Mouse (Mus musculus): Measurements from ENCODE around the gene Kcnk3. TPM values are rescaled to one million over a fixed set of nuclear protein-coding genes. Genes with fewer than 3 reads are reported as not detected.

Kcnk3 gene
- polyA plus RNA-seq, 1 experiment from 2014 or later = 0.52 TPM

GRCm38 (mm10) chr5:30571820-30572219 is 16.1 kb upstream of the Kcnk3 start:
- no peaks in the 10 kb centered on the region for H3K4me1 ChIP-seq (replicated peaks)
- no peak overlapping the region for H3K4me3 ChIP-seq
- no peaks in the 10 kb centered on the region for H3K27me3 ChIP-seq (ENCODE audit: insufficient read depth, poor library complexity, severe bottlenecking)
- WGBS = 80% methylated on average over 5 of the region's 5 CpGs
- no peaks in the 10 kb centered on the region for H3K9me3 ChIP-seq
- no peak overlapping the region for H3K27ac ChIP-seq
- no peaks in the 10 kb centered on the region for H3K36me3 ChIP-seq
- DNase-seq (ENCODE audit: low spot score) = no peak

GRCm38 (mm10) chr5:30574367-30574766 is 13.6 kb upstream of the Kcnk3 start:
- WGBS = 90% methylated on average over 8 of the region's 8 CpGs

GRCm38 (mm10) chr5:30576233-30576632 is 11.7 kb upstream of the Kcnk3 start:
- no peak for DNase-seq (ENCODE audit: low spot score)
- 86% methylated on average over 7 of the region's 7 CpGs for WGBS
- no peaks in the 10 kb centered on the region for H3K9me3 ChIP-seq
- no peak overlapping the region for H3K4me3 ChIP-seq
- H3K27ac ChIP-seq = no peak overlapping the region
- no peaks in the 10 kb centered on the region for H3K36me3 ChIP-seq
- H3K27me3 ChIP-seq (ENCODE audit: insufficient read depth, poor library complexity, severe bottlenecking) = no peaks in the 10 kb centered on the region
- 0 out of 2 replicates have a peak, but pooled peaks cover 3% of the 10 kb centered on the region for H3K4me1 ChIP-seq (replicated peaks)

More at GRCm38 (mm10) chr5:30574367-30574766, 13.6 kb upstream of the Kcnk3 start:
- Histone ChIP-seq H3K4me1 (replicated peaks) (no peaks in the 10 kb centered on the region), H3K36me3 (no peaks in the 10 kb centered on the region), H3K27me3 (ENCODE audit: insufficient read depth, poor library complexity, severe bottlenecking) (no peaks in the 10 kb centered on the region), H3K9me3 (no peaks in the 10 kb centered on the region), H3K27ac (no peak overlapping the region), H3K4me3 (no peak overlapping the region)
- DNase-seq (ENCODE audit: low spot score) = no peak

- Histone ChIP-seq H3K27ac (no peak overlapping the region), H3K36me3 (no peaks in the 10 kb centered on the region), H3K4me1 (replicated peaks) (0 out of 2 replicates have a peak, but pooled peaks cover 3% of the 10 kb centered on the region)
Measured at GRCm38 (mm10) chr5:30577251-30577650, 10.7 kb upstream of the Kcnk3 start.

GRCm38 (mm10) chr5:30577654-30578310 is 10.2 kb upstream of the Kcnk3 start:
- 0 out of 2 replicates have a peak, but pooled peaks cover 3% of the 10 kb centered on the region for H3K4me1 ChIP-seq (replicated peaks)
- WGBS = 85% methylated on average over 12 of the region's 12 CpGs
- H3K4me3 ChIP-seq = no peak overlapping the region
- no peaks in the 10 kb centered on the region for H3K9me3 ChIP-seq
- H3K27ac ChIP-seq = no peak overlapping the region
- H3K36me3 ChIP-seq = no peaks in the 10 kb centered on the region
- DNase-seq (ENCODE audit: low spot score) = no peak
- no peaks in the 10 kb centered on the region for H3K27me3 ChIP-seq (ENCODE audit: insufficient read depth, poor library complexity, severe bottlenecking)

More at GRCm38 (mm10) chr5:30577251-30577650, 10.7 kb upstream of the Kcnk3 start:
- no peak for DNase-seq (ENCODE audit: low spot score)
- H3K27me3 ChIP-seq (ENCODE audit: insufficient read depth, poor library complexity, severe bottlenecking) = no peaks in the 10 kb centered on the region
- 80% methylated on average over 9 of the region's 9 CpGs for WGBS
- no peak overlapping the region for H3K4me3 ChIP-seq
- no peaks in the 10 kb centered on the region for H3K9me3 ChIP-seq

GRCm38 (mm10) chr5:30578445-30579080 is 9.4 kb upstream of the Kcnk3 start:
- no peak for DNase-seq (ENCODE audit: low spot score)
- no peaks in the 10 kb centered on the region for H3K36me3 ChIP-seq
- H3K27me3 ChIP-seq (ENCODE audit: insufficient read depth, poor library complexity, severe bottlenecking) = no peaks in the 10 kb centered on the region
- H3K27ac ChIP-seq = no peak overlapping the region
- H3K4me1 ChIP-seq (replicated peaks) = 0 out of 2 replicates have a peak, but pooled peaks cover 3% of the 10 kb centered on the region
- H3K9me3 ChIP-seq = no peaks in the 10 kb centered on the region
- 82% methylated on average over 6 of the region's 6 CpGs for WGBS
- H3K4me3 ChIP-seq = no peak overlapping the region

GRCm38 (mm10) chr5:30580725-30581124 is 7.2 kb upstream of the Kcnk3 start:
- 0 out of 2 replicates have a peak, but pooled peaks cover 3% of the 10 kb centered on the region for H3K4me1 ChIP-seq (replicated peaks)
- H3K4me3 ChIP-seq = no peak overlapping the region
- no peaks in the 10 kb centered on the region for H3K9me3 ChIP-seq
- no peak for DNase-seq (ENCODE audit: low spot score)
- peaks cover 7% of the 10 kb centered on the region; the same call in 1 of the 2 replicates for H3K27me3 ChIP-seq (ENCODE audit: insufficient read depth, poor library complexity, severe bottlenecking)
- H3K36me3 ChIP-seq = no peaks in the 10 kb centered on the region
- H3K27ac ChIP-seq = no peak overlapping the region
- 83% methylated on average over 6 of the region's 6 CpGs for WGBS

GRCm38 (mm10) chr5:30582017-30582416 is 6.0 kb upstream of the Kcnk3 start:
- Histone ChIP-seq H3K36me3 (no peaks in the 10 kb centered on the region), H3K27ac (no peak overlapping the region), H3K4me1 (replicated peaks) (0 out of 2 replicates have a peak, but pooled peaks cover 3% of the 10 kb centered on the region), H3K27me3 (ENCODE audit: insufficient read depth, poor library complexity, severe bottlenecking) (peaks cover 18% of the 10 kb centered on the region), H3K9me3 (no peaks in the 10 kb centered on the region), H3K4me3 (no peak overlapping the region)
- DNase-seq (ENCODE audit: low spot score) = no peak
- WGBS = 89% methylated on average over 5 of the region's 5 CpGs

- Histone ChIP-seq H3K27me3 (ENCODE audit: insufficient read depth, poor library complexity, severe bottlenecking) (peaks cover 64% of the 10 kb centered on the region), H3K4me3 (no peak overlapping the region), H3K9me3 (no peaks in the 10 kb centered on the region), H3K4me1 (replicated peaks) (peaks cover 25% of the 10 kb centered on the region), H3K27ac (no peak overlapping the region), H3K36me3 (no peaks in the 10 kb centered on the region)
- WGBS = 65% methylated on average over 3 of the region's 3 CpGs
- DNase-seq (ENCODE audit: low spot score) = no peak
Measured at GRCm38 (mm10) chr5:30586616-30587015, 1.4 kb upstream of the Kcnk3 start.

GRCm38 (mm10) chr5:30587101-30587500 is 869 bp upstream of the Kcnk3 start:
- Histone ChIP-seq H3K27ac (no peak overlapping the region), H3K27me3 (ENCODE audit: insufficient read depth, poor library complexity, severe bottlenecking) (peaks cover 66% of the 10 kb centered on the region), H3K36me3 (no peaks in the 10 kb centered on the region), H3K4me3 (no peak overlapping the region), H3K4me1 (replicated peaks) (peaks cover 26% of the 10 kb centered on the region), H3K9me3 (no peaks in the 10 kb centered on the region)
- DNase-seq (ENCODE audit: low spot score) = no peak
- 32% methylated on average over 2 of the region's 2 CpGs for WGBS

GRCm38 (mm10) chr5:30588301-30588968 is 465 bp downstream of the Kcnk3 start:
- Histone ChIP-seq H3K27ac (peak overlapping the region; percentile 62; the same call in 1 of the 2 replicates), H3K4me1 (replicated peaks) (peaks cover 31% of the 10 kb centered on the region), H3K27me3 (ENCODE audit: insufficient read depth, poor library complexity, severe bottlenecking) (peaks cover 66% of the 10 kb centered on the region), H3K36me3 (no peaks in the 10 kb centered on the region), H3K9me3 (no peaks in the 10 kb centered on the region), H3K4me3 (peak overlapping the region; percentile 61)
- under 1% methylated on average over 70 of the region's 70 CpGs for WGBS
- DNase-seq (ENCODE audit: low spot score) = peak; percentile 58

- H3K27me3 ChIP-seq (ENCODE audit: insufficient read depth, poor library complexity, severe bottlenecking) = peaks cover 66% of the 10 kb centered on the region
Measured at GRCm38 (mm10) chr5:30589069-30589468, 1.1 kb downstream of the Kcnk3 start.

GRCm38 (mm10) chr5:30589546-30589945 is 1.6 kb downstream of the Kcnk3 start:
- no peak overlapping the region for H3K4me3 ChIP-seq
- no peaks in the 10 kb centered on the region for H3K9me3 ChIP-seq
- H3K36me3 ChIP-seq = no peaks in the 10 kb centered on the region
- H3K4me1 ChIP-seq (replicated peaks) = peaks cover 41% of the 10 kb centered on the region
- 72% methylated on average over 3 of the region's 3 CpGs for WGBS
- H3K27ac ChIP-seq = no peak overlapping the region
- peaks cover 66% of the 10 kb centered on the region for H3K27me3 ChIP-seq (ENCODE audit: insufficient read depth, poor library complexity, severe bottlenecking)
- no peak for DNase-seq (ENCODE audit: low spot score)

More at GRCm38 (mm10) chr5:30589069-30589468, 1.1 kb downstream of the Kcnk3 start:
- H3K27ac ChIP-seq = no peak overlapping the region
- H3K36me3 ChIP-seq = no peaks in the 10 kb centered on the region
- WGBS = 49% methylated on average over 4 of the region's 4 CpGs
- H3K4me1 ChIP-seq (replicated peaks) = peaks cover 37% of the 10 kb centered on the region
- no peaks in the 10 kb centered on the region for H3K9me3 ChIP-seq
- H3K4me3 ChIP-seq = peak overlapping the region; percentile 61
- no peak for DNase-seq (ENCODE audit: low spot score)
